Mouse (Mus musculus) layer of hippocampus, postnatal 10 days (tissue): Measurements from ENCODE around the gene Mbd3l2. TPM values are rescaled to one million over a fixed set of nuclear protein-coding genes. Genes with fewer than 3 reads are reported as not detected.
"Not testable (repeated sequence)": the region's sequence is repeated elsewhere in the genome, so short reads cannot be mapped to it uniquely, and the experiment has no call there.

Experiments
- DNase-seq, 2 experiments: peaks; one replicate each; pipeline ENCODE4 v3.0.0; 2021; ENCODE audit warnings: low spot score in 2 of 2
- long read RNA-seq: library from polyadenylated mRNA; stranded (forward); transcript quantifications from one replicate; pipeline ENCODE4 v2.0.0, GENCODE M21; 2023
- microRNA-seq, 2 experiments: library from miRNA; unstranded; fragments of <30 nt; microRNA quantifications; one replicate each; pipeline ENCODE4 v1.2.0; 2021
- total RNA-seq, 2 experiments: library from RNA; stranded (reverse); gene quantifications; 2 replicates each; pipeline ENCODE4 v1.2.3; 2021

Gene Mbd3l2
- not detected for total RNA-seq
- long read RNA-seq = 0 reads

GRCm38 (mm10) chr9:18430354-18430753, at the start of gene Mbd3l2:
Gene Mbd3l2 (plus strand): TSS chr9:18430654.
- DNase-seq = no peak

- DNase-seq = no peak
These were observed 44.7 kb upstream of the Mbd3l2 start for GRCm38 (mm10) chr9:18385782-18386181.

- no peak for DNase-seq
These were observed 30.8 kb upstream of the Mbd3l2 start for GRCm38 (mm10) chr9:18399629-18400028.

- not testable (repeated sequence) for DNase-seq
These were observed 27.6 kb upstream of the Mbd3l2 start, which contains the start of gene Naalad2 for GRCm38 (mm10) chr9:18402895-18403294. Gene Naalad2 (minus strand): TSS chr9:18402995.

GRCm38 (mm10) chr9:18404118-18404517, 26.3 kb upstream of the Mbd3l2 start, which contains the start of gene Ubtfl1:
Gene Ubtfl1 (plus strand): TSS chr9:18404418.
- no peak for DNase-seq

GRCm38 (mm10) chr9:18412371-18412770, 18.1 kb upstream of the Mbd3l2 start:
- not testable (repeated sequence) for DNase-seq

- DNase-seq = peak; percentile 15 to 33
These were observed 1.2 kb downstream of the Mbd3l2 start for GRCm38 (mm10) chr9:18431687-18432086.

- no peak for DNase-seq
These were observed 26.1 kb downstream of the Mbd3l2 start for GRCm38 (mm10) chr9:18456520-18456919.

GRCm38 (mm10) chr9:18467350-18467749, 36.9 kb downstream of the Mbd3l2 start:
- no peak for DNase-seq

GRCm38 (mm10) chr9:18468005-18468404, 37.6 kb downstream of the Mbd3l2 start:
- no peak for DNase-seq

- DNase-seq = peak; percentile 71 to 79
These were observed 43.1 kb downstream of the Mbd3l2 start for GRCm38 (mm10) chr9:18473324-18474128.

GRCm38 (mm10) chr9:18478168-18478567, 47.7 kb downstream of the Mbd3l2 start, which contains the start of the genes Zfp558 and Mbd3l1:
Gene Zfp558 (minus strand): TSS chr9:18478268.
Gene Mbd3l1 (plus strand): TSS chr9:18478359.
- no peak for DNase-seq

Small RNA genes lying within 50 kb of the gene (microRNA-seq; reads per million reads assigned to microRNA genes)
- gene Gm22854 = 0 reads per million in 2 experiments

Other genes with a start within 250 kb of the Mbd3l2 start
- gene Chordc1, start 138.5 kb upstream of the Mbd3l2 start, total RNA-seq = 10 to 100 TPM; 68.7 to 76.3 TPM
- 1 to 10 TPM; 1.6 to 4.2 TPM for gene Naalad2, start 27.7 kb upstream of the Mbd3l2 start, total RNA-seq
- gene Ubtfl1, start 26.2 kb upstream of the Mbd3l2 start, total RNA-seq = not detected
- 1 to 10 TPM; 7.9 to 8.1 TPM for gene Zfp558, start 47.6 kb downstream of the Mbd3l2 start, total RNA-seq
- not detected for gene Mbd3l1, start 47.7 kb downstream of the Mbd3l2 start, total RNA-seq
- gene Muc16, start 243.9 kb downstream of the Mbd3l2 start, total RNA-seq = not detected